Mouse (Mus musculus) thymus, adult 2 months (tissue): Measurements from ENCODE around the gene Eif1b.

ENCODE experiments used
- CTCF ChIP-seq: fragments of 200-500 bp; IDR thresholded peaks from 2 replicates; pipeline ENCODE4 v1.5.1; 2012; ENCODE audit warnings: mild to moderate bottlenecking, control low read depth, low read length, moderate library complexity, borderline replicate concordance; ENCODE audit not compliant: control insufficient read depth, poor library complexity, insufficient read depth; ENCODE audit errors: extremely low read depth
- POLR2A ChIP-seq: fragments of 200-500 bp; IDR thresholded peaks from 2 replicates; pipeline ENCODE4 v1.6.1; 2012; ENCODE audit warnings: mild to moderate bottlenecking, low read length, control low read depth, moderate library complexity; ENCODE audit not compliant: control insufficient read depth, poor library complexity, insufficient read depth; ENCODE audit errors: extremely low read depth

GRCm38 (mm10) chr9:120455768-120456655 lies 36.0 kb upstream of the Eif1b start:
- TF ChIP-seq CTCF (no peak), POLR2A (no peak)
